Mouse (Mus musculus): ENCODE results near the gene Lypd8. TPM values are rescaled to one million over a fixed set of nuclear protein-coding genes. Genes with fewer than 3 reads are reported as not detected.

The Lypd8 gene
- polyA plus RNA-seq, 1 experiment from 2014 or later: not detected

GRCm38 (mm10) chr11:58418336-58418735 lies 39.5 kb downstream of the Lypd8 start:
- Histone ChIP-seq H3K27ac (no peak overlapping the region), H3K4me1 (replicated peaks) (no peaks in the 10 kb centered on the region), H3K36me3 (no peaks in the 10 kb centered on the region), H3K9ac (no peak overlapping the region), H3K27me3 (no peaks in the 10 kb centered on the region), H3K4me2 (no peak overlapping the region), H3K4me3 (no peak overlapping the region), H3K9me3 (no peaks in the 10 kb centered on the region)
- 91% methylated on average over 3 of the region's 3 CpGs for WGBS
- ATAC-seq (ENCODE audit: low FRiP score): no peak

- ATAC-seq (ENCODE audit: low FRiP score): no peak
- no peak within 1 kb of the TSS for H3K4me3 ChIP-seq
- 76% methylated on average over 1 of the region's 1 CpGs for WGBS
- no peaks in the 10 kb centered on the region for H3K27me3 ChIP-seq
- H3K36me3 ChIP-seq: no peaks in the 10 kb centered on the region
- H3K4me2 ChIP-seq: no peak within 1 kb of the TSS
- no peaks in the 10 kb centered on the region for H3K9me3 ChIP-seq
- H3K27ac ChIP-seq: no peak within 1 kb of the TSS
- H3K9ac ChIP-seq: no peak within 1 kb of the TSS
- no peaks in the 10 kb centered on the region for H3K4me1 ChIP-seq (replicated peaks)
Measured at GRCm38 (mm10) chr11:58420815-58421214, 42.0 kb downstream of the Lypd8 start, which contains the start of gene 1810065E05Rik. TSS of gene 1810065E05Rik (plus strand) at chr11:58421111.

GRCm38 (mm10) chr11:58432259-58432658 lies 53.4 kb downstream of the Lypd8 start, which contains the start of gene Gm12253:
TSS of gene Gm12253 (plus strand) at chr11:58432559.
- Histone ChIP-seq H3K27me3 (no peaks in the 10 kb centered on the region), H3K36me3 (no peaks in the 10 kb centered on the region), H3K4me3 (no peak within 1 kb of the TSS), H3K4me1 (replicated peaks) (no peaks in the 10 kb centered on the region), H3K27ac (no peak within 1 kb of the TSS), H3K9me3 (no peaks in the 10 kb centered on the region), H3K9ac (no peak within 1 kb of the TSS), H3K4me2 (no peak within 1 kb of the TSS)
- WGBS: 88% methylated on average over 3 of the region's 3 CpGs
- ATAC-seq (ENCODE audit: low FRiP score): no peak

- Histone ChIP-seq H3K9ac (no peak overlapping the region), H3K36me3 (no peaks in the 10 kb centered on the region), H3K27me3 (no peaks in the 10 kb centered on the region), H3K4me3 (no peak overlapping the region), H3K27ac (no peak overlapping the region), H3K4me1 (replicated peaks) (no peaks in the 10 kb centered on the region), H3K4me2 (no peak overlapping the region), H3K9me3 (no peaks in the 10 kb centered on the region)
- no peak for ATAC-seq (ENCODE audit: low FRiP score)
- 68% methylated on average over 5 of the region's 5 CpGs for WGBS
Measured at GRCm38 (mm10) chr11:58437866-58438265, 59.0 kb downstream of the Lypd8 start.

Other genes with a start within 250 kb of the Lypd8 start
- 13.6 and 17.0 TPM in 2 replicates for gene Gemin5, start 210.5 kb upstream of the Lypd8 start, polyA plus RNA-seq (2015; fragmentation: Nextera tagmentation; extraction: Ambion mirVana)
- 104 and 108 TPM in 2 replicates for gene Mrpl22, start 207.4 kb upstream of the Lypd8 start, polyA plus RNA-seq (2015; fragmentation: Nextera tagmentation; extraction: Ambion mirVana)
- 1.6 and 1.7 TPM in 2 replicates for gene Igtp, start 179.5 kb upstream of the Lypd8 start, polyA plus RNA-seq (2015; fragmentation: Nextera tagmentation; extraction: Ambion mirVana)
- 0.75 and 0.99 TPM in 2 replicates for gene Irgm2, start 179.4 kb upstream of the Lypd8 start, polyA plus RNA-seq (2015; fragmentation: Nextera tagmentation; extraction: Ambion mirVana)
- 0.08 TPM in 1 of 2 replicates, not detected in the other for gene 4930438A08Rik, start 104.2 kb upstream of the Lypd8 start, polyA plus RNA-seq (2015; fragmentation: Nextera tagmentation; extraction: Ambion mirVana)
- gene Zfp692, start 72.0 kb upstream of the Lypd8 start, polyA plus RNA-seq (2015; fragmentation: Nextera tagmentation; extraction: Ambion mirVana): 26.7 and 27.1 TPM in 2 replicates
- 38.4 and 40.2 TPM in 2 replicates for gene Zfp672, start 48.7 kb upstream of the Lypd8 start, polyA plus RNA-seq (2015; fragmentation: Nextera tagmentation; extraction: Ambion mirVana)
- 48.5 and 49.9 TPM in 2 replicates for gene Sh3bp5l, start 48.3 kb upstream of the Lypd8 start, polyA plus RNA-seq (2015; fragmentation: Nextera tagmentation; extraction: Ambion mirVana)
- not detected in 2 replicates for gene 1810065E05Rik, start 42.1 kb downstream of the Lypd8 start, polyA plus RNA-seq (2015; fragmentation: Nextera tagmentation; extraction: Ambion mirVana)
- not detected in 2 replicates for gene Gm12253, start 53.5 kb downstream of the Lypd8 start, polyA plus RNA-seq (2015; fragmentation: Nextera tagmentation; extraction: Ambion mirVana)
- gene Lypd9, start 73.9 kb downstream of the Lypd8 start, polyA plus RNA-seq (2015; fragmentation: Nextera tagmentation; extraction: Ambion mirVana): not detected in 2 replicates
- gene Olfr30, start 83.2 kb downstream of the Lypd8 start, polyA plus RNA-seq (2015; fragmentation: Nextera tagmentation; extraction: Ambion mirVana): not detected in 2 replicates
- gene Olfr332, start 113.5 kb downstream of the Lypd8 start, polyA plus RNA-seq (2015; fragmentation: Nextera tagmentation; extraction: Ambion mirVana): not detected in 2 replicates
- gene Olfr331, start 123.5 kb downstream of the Lypd8 start, polyA plus RNA-seq (2015; fragmentation: Nextera tagmentation; extraction: Ambion mirVana): not detected in 2 replicates
- gene Olfr330, start 155.8 kb downstream of the Lypd8 start, polyA plus RNA-seq (2015; fragmentation: Nextera tagmentation; extraction: Ambion mirVana): not detected in 2 replicates
- gene Olfr329-ps, start 167.4 kb downstream of the Lypd8 start, polyA plus RNA-seq (2015; fragmentation: Nextera tagmentation; extraction: Ambion mirVana): not detected in 2 replicates
- 0.09 TPM in 1 of 2 replicates, not detected in the other for gene Olfr328, start 176.6 kb downstream of the Lypd8 start, polyA plus RNA-seq (2015; fragmentation: Nextera tagmentation; extraction: Ambion mirVana)
- gene Olfr224, start 191.5 kb downstream of the Lypd8 start, polyA plus RNA-seq (2015; fragmentation: Nextera tagmentation; extraction: Ambion mirVana): not detected in 2 replicates
- gene Olfr325, start 198.7 kb downstream of the Lypd8 start, polyA plus RNA-seq (2015; fragmentation: Nextera tagmentation; extraction: Ambion mirVana): not detected in 2 replicates
- gene Olfr324, start 216.1 kb downstream of the Lypd8 start, polyA plus RNA-seq (2015; fragmentation: Nextera tagmentation; extraction: Ambion mirVana): not detected in 2 replicates
- gene 2210407C18Rik, start 237.0 kb downstream of the Lypd8 start, polyA plus RNA-seq (2015; fragmentation: Nextera tagmentation; extraction: Ambion mirVana): not detected in 2 replicates